Mouse (Mus musculus) cerebellum, adult 2 months (tissue): ENCODE results near the gene Gm6583. TPM values are rescaled to one million over a fixed set of nuclear protein-coding genes. Genes with fewer than 3 reads are reported as not detected.
"Not testable (repeated sequence)": the region's sequence is repeated elsewhere in the genome, so short reads cannot be mapped to it uniquely, and the experiment has no call there.

Source experiments
- DNase-seq, 2 experiments: peaks; one replicate each; pipeline ENCODE4 v3.0.0; 2021
- H3K27ac ChIP-seq: fragments of 200-500 bp; 2 replicates; pipeline ENCODE4 v1.5.1; 2012; ENCODE audit warnings: low read length, control low read depth, inconsistent platforms; ENCODE audit not compliant: insufficient read depth
- H3K27me3 ChIP-seq: fragments of 200-500 bp; 2 replicates; pipeline ENCODE4 v1.6.1; 2012; ENCODE audit warnings: inconsistent platforms, mild to moderate bottlenecking, low read length, moderate library complexity; ENCODE audit not compliant: control insufficient read depth, insufficient read depth
- H3K4me1 ChIP-seq: fragments of 200-500 bp; 2 replicates; pipeline ENCODE4 v1.6.1; 2011; ENCODE audit warnings: low read length; ENCODE audit not compliant: control insufficient read depth, insufficient read depth
- H3K4me3 ChIP-seq: fragments of 200-500 bp; replicated peaks from 2 replicates; pipeline ENCODE3; 2011; ENCODE audit warnings: mild to moderate bottlenecking, low read depth, low read length, control low read depth; ENCODE audit not compliant: insufficient read depth
- CTCF ChIP-seq: fragments of 200-500 bp; IDR thresholded peaks from 2 replicates; pipeline ENCODE4 v1.5.1; 2011; ENCODE audit warnings: low read depth, mild to moderate bottlenecking, control low read depth, low read length, moderate library complexity, borderline replicate concordance; ENCODE audit not compliant: insufficient read depth
- POLR2A ChIP-seq: fragments of 200-500 bp; IDR thresholded peaks from 2 replicates; pipeline ENCODE4 v1.6.1; 2011; ENCODE audit warnings: low read length, control low read depth, borderline replicate concordance; ENCODE audit not compliant: insufficient read depth
- WGBS: fragments of 180-500 bp; shearing (Covaris S2); methylation state at CpG from one replicate; pipeline ENCODE4 v1.1.7; 2018; 5-methylcytosine and 5-hydroxymethylcytosine counted together
- polyA plus RNA-seq: library from polyadenylated mRNA; depleted of rRNA; stranded (reverse); fragments of >200 nt; gene quantifications from 2 replicates; pipeline ENCODE4 v1.2.3, GENCODE M21; 2012; rRNA removed

Gene Gm6583
- polyA plus RNA-seq, 1 experiment: not detected

DNA sequence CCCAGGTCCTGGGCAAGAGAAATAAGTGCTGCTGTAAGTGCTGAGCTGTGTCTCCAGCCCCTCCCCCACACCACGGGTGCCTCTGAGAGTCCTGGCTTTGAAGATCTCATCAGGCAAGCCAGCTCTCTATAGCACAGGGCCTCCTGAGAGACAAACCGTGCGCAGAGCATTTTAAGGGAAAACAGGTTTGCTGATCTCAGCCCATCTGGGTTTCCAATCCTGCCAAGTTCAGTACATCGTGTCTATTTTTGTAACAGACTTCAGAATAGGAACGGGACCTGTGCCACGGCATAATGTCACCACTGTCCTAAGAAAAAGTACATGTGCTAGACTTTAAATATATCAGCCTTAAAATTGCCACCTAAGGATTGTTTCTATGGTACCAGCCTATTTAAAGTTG, 34.9 kb downstream of the Gm6583 start:
- H3K4me3 ChIP-seq: no peak overlapping the region
- H3K4me1 ChIP-seq: peaks cover 11% of the 10 kb centered on the region
- peak; percentile 54 to 79 for DNase-seq
- H3K27me3 ChIP-seq: no peaks in the 10 kb centered on the region
- H3K27ac ChIP-seq: no peak overlapping the region
- WGBS: 12% methylated on average over 6 of the region's 6 CpGs
- TF ChIP-seq CTCF (no peak), POLR2A (no peak)

DNA sequence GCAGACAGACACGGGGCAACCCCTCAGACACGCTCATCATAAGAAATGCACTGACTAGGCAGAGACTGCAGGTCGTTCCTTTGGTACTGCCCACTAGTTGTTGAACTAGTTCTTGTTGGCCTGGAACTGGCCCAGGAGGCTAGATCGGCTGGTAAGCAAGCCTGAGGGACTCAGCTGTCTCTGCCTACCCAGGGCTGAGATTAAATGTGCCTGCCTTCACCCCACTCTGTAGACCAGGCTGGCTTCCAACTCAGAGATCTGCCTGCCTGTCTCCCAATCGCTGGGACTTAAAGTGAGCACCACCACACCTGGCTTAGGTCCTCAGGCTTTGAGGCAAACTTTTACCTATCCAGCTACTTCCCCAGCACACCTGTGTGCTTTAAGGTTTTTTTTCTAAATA, 35.5 kb downstream of the Gm6583 start:
- WGBS: 56% methylated on average over 5 of the region's 5 CpGs
- H3K27me3 ChIP-seq: no peaks in the 10 kb centered on the region
- H3K27ac ChIP-seq: no peak overlapping the region
- peaks cover 11% of the 10 kb centered on the region for H3K4me1 ChIP-seq
- no peak for DNase-seq
- H3K4me3 ChIP-seq: no peak overlapping the region
- TF ChIP-seq POLR2A (no peak), CTCF (no peak)

GRCm38 (mm10) chr5:112319343-112319742, 36.5 kb downstream of the Gm6583 start:
- not testable (repeated sequence) for H3K27ac ChIP-seq, DNase-seq, H3K4me3 ChIP-seq, H3K27me3 ChIP-seq
- 77% methylated on average over 2 of the region's 2 CpGs for WGBS
- H3K4me1 ChIP-seq: peaks cover 11% of the 10 kb centered on the region

- 25% methylated on average over 5 of the region's 5 CpGs for WGBS
- no peak for TF ChIP-seq POLR2A
- TF ChIP-seq CTCF: no peak
- no peaks in the 10 kb centered on the region for H3K27me3 ChIP-seq
- no peak for DNase-seq
- no peak overlapping the region for H3K27ac ChIP-seq
- H3K4me1 ChIP-seq: peaks cover 11% of the 10 kb centered on the region
- H3K4me3 ChIP-seq: no peak overlapping the region
Measured at GRCm38 (mm10) chr5:112317328-112317727, 38.5 kb downstream of the Gm6583 start.

- Histone ChIP-seq H3K4me1 (peaks cover 9% of the 10 kb centered on the region), H3K4me3 (no peak overlapping the region), H3K27ac (no peak overlapping the region), H3K27me3 (no peaks in the 10 kb centered on the region)
- 68% methylated on average over 5 of the region's 5 CpGs for WGBS
- no peak for DNase-seq
- TF ChIP-seq POLR2A: no peak
- TF ChIP-seq CTCF: no peak
Measured at GRCm38 (mm10) chr5:112316468-112316867, 39.4 kb downstream of the Gm6583 start.

- Histone ChIP-seq H3K4me3 (no peak overlapping the region), H3K27me3 (no peaks in the 10 kb centered on the region), H3K27ac (no peak overlapping the region), H3K4me1 (no peaks in the 10 kb centered on the region)
- no peak for DNase-seq
- WGBS: 55% methylated on average over 11 of the region's 11 CpGs
- TF ChIP-seq CTCF (no peak), POLR2A (no peak)
Measured at GRCm38 (mm10) chr5:112313222-112313885, 42.5 kb downstream of the Gm6583 start.

- Histone ChIP-seq H3K4me1 (peaks cover 12% of the 10 kb centered on the region), H3K27ac (0 out of 2 replicates have a peak overlapping the region, but pooled peaks have one; percentile 19), H3K4me3 (no peak overlapping the region), H3K27me3 (no peaks in the 10 kb centered on the region)
- WGBS: 22% methylated on average over 5 of the region's 5 CpGs
- no peak for DNase-seq
- TF ChIP-seq CTCF: no peak
- no peak for TF ChIP-seq POLR2A
Measured at GRCm38 (mm10) chr5:112305842-112306241, 50.0 kb downstream of the Gm6583 start.

Other genes with a start within 250 kb of the Gm6583 start
- gene Cryba4, start 103.5 kb downstream of the Gm6583 start, polyA plus RNA-seq: 0.51 and 0.52 TPM in 2 replicates
- gene Crybb1, start 100.2 kb downstream of the Gm6583 start, polyA plus RNA-seq: 1.3 and 1.9 TPM in 2 replicates
- gene Tpst2, start 79.3 kb downstream of the Gm6583 start, polyA plus RNA-seq: 30.3 and 35.2 TPM in 2 replicates
- 48.2 and 50.8 TPM in 2 replicates for gene Tfip11, start 29.7 kb downstream of the Gm6583 start, polyA plus RNA-seq
- gene Srrd, start 13.0 kb downstream of the Gm6583 start, polyA plus RNA-seq: 56.6 and 61.3 TPM in 2 replicates
- 47.4 and 54.5 TPM in 2 replicates for gene Hps4, start 12.9 kb downstream of the Gm6583 start, polyA plus RNA-seq
- gene Asphd2, start 38.8 kb upstream of the Gm6583 start, polyA plus RNA-seq: 87.9 and 92.7 TPM in 2 replicates
- gene Gm6588, start 93.4 kb upstream of the Gm6583 start, polyA plus RNA-seq: not detected in 2 replicates
- gene Sez6l, start 221.2 kb upstream of the Gm6583 start, polyA plus RNA-seq: 81.5 and 93.9 TPM in 2 replicates